18 mouse cellular contexts compared by ENCODE assay signal in the genomic region with DNA sequence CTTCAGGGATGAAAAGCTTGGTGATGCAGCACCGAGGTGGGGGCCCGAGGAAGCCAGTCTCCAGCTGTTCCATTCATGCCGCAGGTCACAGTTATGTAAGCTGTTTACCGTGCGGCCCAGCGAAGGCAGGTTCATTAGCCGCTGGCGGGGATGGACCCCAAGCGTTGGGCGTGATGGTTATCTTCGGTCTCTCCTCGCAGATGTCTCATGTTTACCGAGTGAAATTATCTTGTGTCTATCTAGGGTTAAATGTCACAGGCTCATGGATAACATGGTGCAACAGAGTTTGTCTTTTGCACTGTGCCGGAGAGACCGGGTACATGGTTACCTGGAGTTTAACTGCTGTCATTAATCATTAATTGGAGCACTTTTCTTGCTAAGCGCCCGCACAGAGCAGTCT. TPM values are rescaled to one million over a fixed set of nuclear protein-coding genes. Genes with fewer than 3 reads are reported as not detected.
DNase-seq lines count a peak whose midpoint lies in the region; ATAC-seq lines count a peak whose summit lies in the region.
"Had no signal": no experiment of that assay in that cellular context is flagged by ENCODE, and none has a peak within 500 bp of the region (broad histone marks: within the 10 kb centered on the region; RNA-seq: fewer than 3 reads in every experiment).

No protein-coding gene starts in this region.

- 69% methylated on average over 17 of the region's 17 CpGs for whole genome bisulfite sequencing in liver, embryonic 15.5 days (ENCODE audit: insufficient replicate concordance)
- 92% methylated on average over 17 of the region's 17 CpGs for WGBS in hindbrain, embryonic 11.5 days

- H3K9ac ChIP-seq in liver, embryonic 15.5 days = no peak overlapping the region
- H3K9ac ChIP-seq in hindbrain, embryonic 11.5 days (ENCODE audit: low read depth, low read length) = no peak overlapping the region
- H3K9ac ChIP-seq: hindbrain, embryonic 13.5 days had no signal

- H3K27me3 ChIP-seq in liver, embryonic 15.5 days = no peaks in the 10 kb centered on the region
- no peaks in the 10 kb centered on the region for H3K27me3 ChIP-seq in hindbrain, embryonic 11.5 days (ENCODE audit: control insufficient read depth, insufficient read depth, low read length)
- H3K27me3 ChIP-seq: hindbrain, embryonic 13.5 days had no signal

- peak overlapping the region; percentile 29 for H3K27ac ChIP-seq in liver, embryonic 15.5 days (replicated peaks)
- no peak overlapping the region for H3K27ac ChIP-seq in hindbrain, embryonic 11.5 days (ENCODE audit: low read depth, low read length)
- H3K27ac ChIP-seq: heart, embryonic 10.5 days; hindbrain, embryonic 13.5 days had no signal

- H3K4me3 ChIP-seq in liver, embryonic 15.5 days (replicated peaks) = no peak overlapping the region
- no peak overlapping the region for H3K4me3 ChIP-seq in hindbrain, embryonic 11.5 days (ENCODE audit: low read depth, low read length)
- H3K4me3 ChIP-seq: heart, embryonic 10.5 days; hindbrain, embryonic 13.5 days had no signal

- ATAC-seq in liver, embryonic 15.5 days (ENCODE audit: insufficient read depth) = peak; percentile 69
- no peak for ATAC-seq in hindbrain, embryonic 11.5 days (ENCODE audit: low FRiP score)
- ATAC-seq: activated CD4-positive, CD25-positive, alpha-beta regulatory T cell, adult 4 months; forebrain, embryonic 14.5 days had no signal

- peak; percentile 41 for DNase-seq in ZHBTc4 (ENCODE audit: low read depth, low spot score)
- peak; percentile 69 to 72 for DNase-seq in kidney, adult 8-10 months
- peak; percentile 58 to 84 for DNase-seq in kidney, postnatal 25 days
- DNase-seq in thymus, postnatal 4 days = no peak
- no peak for DNase-seq in heart, adult 18-20 months
- no peak for DNase-seq in cerebellum, postnatal 4 days (ENCODE audit: low spot score in 2 of 2)
- DNase-seq in hindbrain, embryonic 11.5 days (ENCODE audit: low spot score) = no peak
- DNase-seq: adrenal gland, postnatal 36 days; cerebellum, postnatal 10 days; gastrocnemius, postnatal 36 days; heart, postnatal 10 days; lung, postnatal 36 days; thymus, postnatal 14 days had no signal

- no peaks in the 10 kb centered on the region for H3K36me3 ChIP-seq in liver, embryonic 15.5 days (replicated peaks)
- H3K36me3 ChIP-seq in hindbrain, embryonic 11.5 days (ENCODE audit: control insufficient read depth, insufficient read depth, low read length) = no peaks in the 10 kb centered on the region
- H3K36me3 ChIP-seq: heart, embryonic 10.5 days had no signal

- H3K4me1 ChIP-seq in liver, embryonic 15.5 days (replicated peaks) = peaks cover 29% of the 10 kb centered on the region
- no peaks in the 10 kb centered on the region; the same call in 1 of the 2 replicates for H3K4me1 ChIP-seq in hindbrain, embryonic 11.5 days (replicated peaks; ENCODE audit: control insufficient read depth, insufficient read depth, low read length)

- peak overlapping the region; percentile 16; the same call in 1 of the 2 replicates for H3K4me2 ChIP-seq in liver, embryonic 15.5 days
- no peak overlapping the region for H3K4me2 ChIP-seq in hindbrain, embryonic 11.5 days (replicated peaks; ENCODE audit: low read depth, low read length)
- H3K4me2 ChIP-seq: hindbrain, embryonic 13.5 days had no signal

- no peaks in the 10 kb centered on the region for H3K9me3 ChIP-seq in liver, embryonic 15.5 days (replicated peaks)
- H3K9me3 ChIP-seq in hindbrain, embryonic 11.5 days (ENCODE audit: control insufficient read depth, low read length) = no peaks in the 10 kb centered on the region
- H3K9me3 ChIP-seq: heart, embryonic 10.5 days; hindbrain, embryonic 13.5 days had no signal

RNA-seq across cellular contexts. Expression of a gene that starts 58.2 kb away (rescaled TPM):
- 8.1 and 8.4 TPM in 2 replicates for polyA plus RNA-seq in liver, embryonic 15.5 days (2015; fragmentation: Nextera tagmentation; extraction: Ambion mirVana)
- 1 to 10 TPM; 8.1 to 8.8 TPM for total RNA-seq in heart, adult 18-20 months (2021)
- 24.7 and 25.1 TPM in 2 replicates for polyA plus RNA-seq in hindbrain, embryonic 11.5 days (2014; fragmentation: Nextera tagmentation; extraction: Ambion mirVana)

Comparison
In these comparisons a context has a peak if more than half of its experiments do, and no peak if none do; other contexts are left out.
1. DNase-seq: peak in ZHBTc4 (single experiment), kidney, adult 8-10 months (2 of 2) and kidney, postnatal 25 days (2 of 2); none in thymus, postnatal 4 days (single experiment), heart, adult 18-20 months (0 of 2), cerebellum, postnatal 4 days (0 of 2) and hindbrain, embryonic 11.5 days (single experiment).